Mouse (Mus musculus) testis, adult 2 months (tissue): Measurements from ENCODE around the gene Tgfb1.

Source experiments
- CTCF ChIP-seq: fragments of 200-500 bp; IDR thresholded peaks from 2 replicates; pipeline ENCODE4 v1.5.1; 2012; ENCODE audit warnings: low read depth, mild to moderate bottlenecking, inconsistent platforms, low read length, moderate library complexity; ENCODE audit not compliant: control insufficient read depth, insufficient read depth, insufficient replicate concordance
- POLR2A ChIP-seq: fragments of 200-500 bp; IDR thresholded peaks from 2 replicates; pipeline ENCODE4 v1.6.1; 2012; ENCODE audit warnings: low read depth, mild to moderate bottlenecking, inconsistent platforms, low read length, moderate library complexity; ENCODE audit not compliant: control insufficient read depth

- TF ChIP-seq CTCF (no peak), POLR2A (no peak)
Measured at GRCm38 (mm10) chr7:25644631-25645030, 42.2 kb upstream of the Tgfb1 start.
